ENCODE assay signal across 20 mouse cellular contexts in genomic region chr17:32501051-32501450, GRCm38 (mm10). TPM values are rescaled to one million over a fixed set of nuclear protein-coding genes. Genes with fewer than 3 reads are reported as not detected.
"Had no signal": no experiment of that assay in that cellular context is flagged by ENCODE, and none has a peak within 500 bp of the region (broad histone marks: within the 10 kb centered on the region; RNA-seq: fewer than 3 reads in every experiment).

No protein-coding gene starts in this region.

- H3K4me3 ChIP-seq: layer of hippocampus, adult 2 months; limb, embryonic 13.5 days; megakaryocyte, embryonic 14.5 days; midbrain, embryonic 15.5 days; neural tube, embryonic 13.5 days; stomach, embryonic 15.5 days had no signal

- H3K36me3 ChIP-seq: limb, embryonic 13.5 days; midbrain, embryonic 15.5 days; neural tube, embryonic 13.5 days; stomach, embryonic 15.5 days had no signal

- H3K4me2 ChIP-seq: limb, embryonic 13.5 days; midbrain, embryonic 11.5 days; midbrain, embryonic 15.5 days; neural tube, embryonic 13.5 days; stomach, embryonic 15.5 days had no signal

- H3K27me3 ChIP-seq: limb, embryonic 13.5 days; midbrain, embryonic 15.5 days; neural tube, embryonic 13.5 days; stomach, embryonic 15.5 days had no signal

- H3K9me3 ChIP-seq: limb, embryonic 13.5 days; midbrain, embryonic 15.5 days; neural tube, embryonic 13.5 days; stomach, embryonic 15.5 days had no signal

- ATAC-seq: intestine, postnatal 0 days; midbrain, embryonic 15.5 days had no signal

- H3K27ac ChIP-seq: layer of hippocampus, adult 2 months; limb, embryonic 13.5 days; liver, embryonic 14.5 days; macrophage; midbrain, embryonic 15.5 days; neural tube, embryonic 13.5 days; stomach, embryonic 15.5 days had no signal

- H3K4me1 ChIP-seq: limb, embryonic 13.5 days; stomach, embryonic 15.5 days had no signal

- H3K9ac ChIP-seq: limb, embryonic 13.5 days; liver, embryonic 14.5 days; midbrain, embryonic 15.5 days; neural tube, embryonic 13.5 days; stomach, embryonic 15.5 days had no signal

- DNase-seq: kidney, postnatal 10 days; kidney, postnatal 4 days; lung, adult 2 months; lung, postnatal 10 days; retina, postnatal 1 day; right cerebral cortex, postnatal 4 days; spleen, adult 18-20 months; thymus, postnatal 36 days had no signal

RNA-seq across cellular contexts. Expression of gene Cyp4f39, which starts 48.5 kb away (rescaled TPM):
- total RNA-seq: layer of hippocampus, adult 2 months; layer of hippocampus, postnatal 10 days; left cerebral cortex, postnatal 36 days had no signal
